Mouse (Mus musculus) layer of hippocampus, postnatal 14 days (tissue): ENCODE data around the gene Gm20695. TPM values are rescaled to one million over a fixed set of nuclear protein-coding genes. Genes with fewer than 3 reads are reported as not detected.
"Not testable (repeated sequence)": the region's sequence is repeated elsewhere in the genome, so short reads cannot be mapped to it uniquely, and the experiment has no call there.

Experiments used
- DNase-seq, 2 experiments: peaks; one replicate each; pipeline ENCODE4 v3.0.0; 2021 to 2022; ENCODE audit warnings: low spot score in 2 of 2, mixed read lengths in 1 of 2
- long read RNA-seq, 2 experiments: library from polyadenylated mRNA; stranded (forward); transcript quantifications; one replicate each; pipeline ENCODE4 v2.0.0; 2021
- total RNA-seq, 2 experiments: library from RNA; stranded (reverse); gene quantifications; 2 replicates each; pipeline ENCODE4 v1.2.3; 2021

The Gm20695 gene
- 1 to 10 TPM in 1 of 2 experiments, under 1 TPM in 1; 0.48 to 1.7 TPM for total RNA-seq
- long read RNA-seq, experiment 1, result 0 reads
- long read RNA-seq, experiment 2, result 0 reads

DNA sequence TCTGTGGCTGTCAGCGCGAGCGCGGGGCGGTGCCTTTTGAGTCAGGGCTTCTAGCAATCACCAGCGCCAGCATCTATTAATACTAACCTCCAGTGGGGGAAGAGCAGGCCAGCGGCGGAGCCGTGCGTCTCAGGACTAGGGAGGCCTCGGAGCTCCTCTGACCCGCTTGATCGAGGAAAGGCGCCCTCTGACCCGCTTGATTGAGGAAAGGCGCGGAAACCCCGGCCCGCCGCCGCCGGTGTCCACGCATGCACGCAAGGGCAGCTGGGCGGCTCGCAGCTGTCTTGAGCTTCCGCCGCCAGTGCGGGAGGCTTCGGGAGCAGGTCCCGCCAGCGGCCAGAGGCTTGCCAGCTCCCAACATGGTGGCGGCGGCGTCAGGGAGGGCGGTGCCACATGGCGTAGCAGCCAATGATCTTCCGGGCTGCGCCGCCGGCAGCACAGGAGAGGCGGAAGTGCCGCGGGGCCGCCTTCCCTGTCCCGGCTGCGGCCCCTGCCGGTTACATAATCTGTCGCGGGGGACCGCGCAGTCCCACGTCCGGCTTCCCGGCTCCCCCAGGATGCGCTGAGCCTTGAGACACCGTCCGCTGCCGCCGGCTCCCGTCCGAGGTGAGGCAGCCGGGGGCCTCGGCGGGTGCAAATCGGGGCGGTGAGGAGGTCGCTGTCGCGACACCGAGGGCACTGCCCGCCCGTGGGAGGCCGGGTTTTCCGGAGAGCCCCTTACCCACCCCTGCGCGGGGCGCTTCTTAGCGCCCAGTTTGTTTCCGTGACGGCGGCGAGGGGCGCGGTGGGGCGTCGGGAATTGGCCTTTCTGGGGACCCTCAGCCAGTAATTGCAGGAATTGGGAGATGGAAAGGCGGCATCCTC is at the start of gene Gm20695, which contains the start of gene Zfp597:
Gm20695 (plus strand) TSS at position 448 of the 864 bp plus-strand sequence.
Zfp597 (minus strand) TSS at position 361 of the 864 bp plus-strand sequence.
- DNase-seq, result peak; percentile 93 to 95

DNA sequence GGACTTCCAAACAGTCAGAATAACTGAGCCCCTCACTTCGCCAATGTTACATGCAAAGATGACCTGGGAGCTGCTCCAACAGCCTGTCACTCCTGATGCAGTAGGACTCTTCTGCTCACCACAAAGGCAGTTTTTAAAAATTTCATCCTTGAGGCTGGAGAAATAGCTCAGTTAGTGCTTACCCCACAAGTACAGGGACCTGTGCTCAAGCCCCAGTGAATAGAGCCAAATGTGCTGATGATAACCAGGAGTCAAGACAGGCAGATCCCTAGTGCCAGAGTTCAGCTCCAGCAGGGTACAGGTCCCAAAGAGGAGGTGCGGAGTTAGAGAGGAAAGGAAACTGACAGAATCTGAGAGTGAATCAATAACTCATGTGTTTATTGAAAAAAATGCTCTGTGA is 49.0 kb upstream of the Gm20695 start:
- no peak for DNase-seq

- no peak for DNase-seq
Measured at GRCm38 (mm10) chr16:3839157-3839885, 45.1 kb upstream of the Gm20695 start.

GRCm38 (mm10) chr16:3842989-3843388 is 41.5 kb upstream of the Gm20695 start:
- DNase-seq, result no peak

- no peak for DNase-seq
Measured at GRCm38 (mm10) chr16:3843796-3844195, 40.7 kb upstream of the Gm20695 start.

GRCm38 (mm10) chr16:3846711-3847518 is 37.5 kb upstream of the Gm20695 start, which contains the start of gene Zfp174:
Gene Zfp174 (plus strand): TSS chr16:3847268.
- peak; percentile 92 to 97 for DNase-seq

DNA sequence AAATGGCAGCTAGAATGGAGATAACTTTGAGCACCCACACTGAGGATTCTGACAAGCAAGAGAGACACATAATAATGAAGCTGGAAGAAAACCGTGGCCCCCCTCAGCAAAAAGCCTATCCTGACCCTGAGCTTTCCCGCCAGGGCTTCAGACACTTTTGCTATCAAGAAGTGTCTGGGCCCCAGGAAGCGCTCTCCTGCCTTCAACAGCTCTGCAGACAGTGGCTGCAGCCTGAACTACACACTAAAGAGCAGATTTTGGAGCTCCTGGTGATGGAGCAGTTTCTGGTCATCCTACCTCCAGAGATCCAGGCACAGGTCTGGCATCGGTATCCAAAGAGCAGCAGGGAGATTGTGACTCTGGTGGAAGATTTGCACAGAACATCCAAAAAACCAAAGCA is 36.6 kb upstream of the Gm20695 start:
- no peak for DNase-seq

DNA sequence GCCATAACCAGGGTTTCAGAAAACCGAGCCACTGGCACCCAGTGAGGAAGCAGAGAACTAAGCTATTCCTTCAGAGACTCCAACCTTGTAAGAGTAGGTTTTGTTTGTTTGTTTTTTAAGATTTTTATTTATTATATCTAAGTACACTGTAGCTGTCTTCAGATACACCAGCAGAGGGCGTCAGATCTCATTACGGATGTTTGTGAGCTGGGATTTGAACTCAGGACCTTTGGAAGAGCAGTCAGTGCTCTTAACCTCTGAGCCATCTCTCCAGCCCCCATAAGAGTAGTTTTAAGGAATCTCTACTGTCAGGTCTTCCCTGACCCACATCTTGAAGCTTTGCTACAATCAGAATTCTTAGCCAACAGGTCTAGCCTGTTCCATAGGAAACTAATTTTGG is 36.0 kb upstream of the Gm20695 start:
- DNase-seq, result no peak

- DNase-seq, result not testable (repeated sequence)
Measured at GRCm38 (mm10) chr16:3851301-3851700, 33.1 kb upstream of the Gm20695 start.

- no peak for DNase-seq
Measured at GRCm38 (mm10) chr16:3852586-3852985, 31.9 kb upstream of the Gm20695 start.

DNA sequence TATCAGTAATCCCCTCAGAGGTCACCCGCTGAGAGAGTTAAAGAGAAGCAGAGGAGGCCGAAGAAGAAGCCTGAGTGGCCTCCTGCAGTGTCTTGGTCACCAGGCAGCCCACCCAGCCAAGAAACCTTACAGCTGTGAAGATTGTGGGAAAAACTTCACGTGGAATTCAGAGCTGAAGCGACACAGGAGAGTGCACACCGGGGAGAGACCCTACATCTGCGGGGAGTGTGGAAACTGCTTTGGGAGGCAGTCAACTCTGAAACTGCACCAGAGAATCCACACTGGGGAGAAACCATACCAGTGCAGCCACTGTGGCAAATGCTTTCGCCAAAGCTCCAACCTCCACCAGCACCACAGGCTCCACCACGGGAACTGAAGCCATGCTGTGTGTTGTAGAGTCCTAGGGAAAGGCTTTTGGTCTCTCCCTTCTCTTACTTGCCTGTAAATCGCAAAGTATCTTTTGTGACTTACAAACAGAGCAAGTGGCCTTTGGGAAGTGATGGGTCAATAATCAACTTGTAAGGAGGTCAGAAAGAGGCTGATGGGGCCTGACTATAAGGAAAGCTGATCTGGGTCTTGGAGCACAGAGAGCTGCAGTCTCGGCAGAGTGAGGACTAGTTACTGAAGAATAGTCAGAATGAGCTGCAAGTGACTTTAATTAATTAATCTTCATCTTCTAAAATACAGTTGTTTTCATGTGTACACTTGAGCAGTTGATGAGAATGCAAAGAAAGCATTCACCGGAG is 29.8 kb upstream of the Gm20695 start:
- no peak for DNase-seq

DNA sequence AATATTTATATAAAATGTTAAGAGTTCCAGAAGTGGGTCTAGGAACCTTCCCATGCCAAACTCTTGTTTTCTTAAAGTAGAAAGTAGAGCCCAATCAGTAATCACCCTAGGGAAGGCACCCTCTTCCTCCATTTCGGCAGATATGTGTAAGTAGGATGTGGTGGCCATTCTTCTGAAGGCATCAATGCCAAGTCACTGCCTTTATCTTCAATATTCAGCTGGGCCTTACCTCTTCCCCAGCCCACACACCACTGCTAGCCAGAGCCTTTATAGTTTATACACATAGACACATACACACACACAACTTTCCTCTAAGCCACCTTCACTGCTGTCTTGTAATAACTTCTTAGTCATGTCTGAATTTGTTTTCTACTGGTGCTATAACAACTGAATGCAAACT is 28.7 kb upstream of the Gm20695 start:
- no peak for DNase-seq

- DNase-seq, result no peak
Measured at GRCm38 (mm10) chr16:3859254-3859653, 25.2 kb upstream of the Gm20695 start.

GRCm38 (mm10) chr16:3871815-3872214 is 12.6 kb upstream of the Gm20695 start:
- DNase-seq, result no peak

- DNase-seq, result peak; percentile 81 to 92
Measured at GRCm38 (mm10) chr16:3872216-3873047, 12.0 kb upstream of the Gm20695 start, which contains the start of gene Naa60. Gene Naa60 (plus strand): TSS chr16:3872375.

- no peak for DNase-seq
Measured at GRCm38 (mm10) chr16:3876346-3876745, 8.1 kb upstream of the Gm20695 start.

DNA sequence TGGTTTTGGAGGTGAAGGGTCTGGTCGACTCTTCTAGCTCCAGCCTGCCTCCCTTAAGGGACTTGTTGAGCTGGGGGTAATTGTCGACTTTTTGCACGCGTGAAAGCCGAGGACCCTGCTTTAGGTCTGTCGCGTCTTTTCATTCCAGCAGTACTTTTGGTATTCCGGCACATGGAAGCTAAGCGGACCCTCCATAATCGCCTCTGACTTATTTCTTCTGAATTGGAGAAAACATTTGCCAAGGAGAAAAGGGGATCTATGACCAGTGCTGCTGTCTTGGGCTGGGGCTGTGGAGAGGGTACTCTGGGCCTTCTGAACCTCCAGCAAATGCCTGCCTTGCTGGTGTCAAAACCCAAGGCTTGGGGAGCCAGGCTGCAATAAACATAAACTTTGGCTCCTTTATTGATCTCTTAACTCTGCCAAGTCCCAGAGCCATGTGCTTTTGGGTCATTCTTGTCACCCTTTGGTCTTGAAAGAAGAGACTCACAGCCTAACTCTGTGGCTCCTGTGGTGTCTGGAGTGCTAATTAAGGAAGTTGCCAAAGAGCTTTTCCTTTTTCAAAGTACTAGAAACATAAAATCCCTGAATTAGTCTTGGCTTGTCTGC is 720 bp downstream of the Gm20695 start:
- DNase-seq, result no peak

- DNase-seq, result no peak
Measured at GRCm38 (mm10) chr16:3891621-3892295, 7.3 kb downstream of the Gm20695 start.
